Mouse (Mus musculus) thymus, adult 2 months (tissue): Measurements from ENCODE around the gene Acad12. TPM values are rescaled to one million over a fixed set of nuclear protein-coding genes. Genes with fewer than 3 reads are reported as not detected.

Source experiments
- DNase-seq: peaks from one replicate; pipeline ENCODE4 v3.0.0; 2021
- H3K27ac ChIP-seq: fragments of 200-500 bp; 2 replicates; pipeline ENCODE4 v1.5.1; 2012; ENCODE audit warnings: low read length, control low read depth; ENCODE audit not compliant: control insufficient read depth, insufficient read depth
- H3K27me3 ChIP-seq: fragments of 200-500 bp; 2 replicates; pipeline ENCODE4 v1.6.1; 2012; ENCODE audit warnings: mild to moderate bottlenecking, low read length, moderate library complexity, mixed read lengths; ENCODE audit not compliant: control insufficient read depth, insufficient read depth
- H3K36me3 ChIP-seq: fragments of 200-500 bp; 2 replicates; pipeline ENCODE4 v1.6.1; 2012; ENCODE audit warnings: mild to moderate bottlenecking, low read length, moderate library complexity; ENCODE audit not compliant: control insufficient read depth, insufficient read depth
- H3K4me1 ChIP-seq: fragments of 200-500 bp; replicated peaks from 2 replicates; pipeline ENCODE4 v1.6.1; 2012; ENCODE audit warnings: low read length; ENCODE audit not compliant: control insufficient read depth, insufficient read depth
- H3K4me3 ChIP-seq: fragments of 200-500 bp; 2 replicates; pipeline ENCODE4 v1.5.1; 2012; ENCODE audit warnings: mild to moderate bottlenecking, low read length, control low read depth, moderate library complexity; ENCODE audit not compliant: control insufficient read depth, insufficient read depth
- CTCF ChIP-seq: fragments of 200-500 bp; IDR thresholded peaks from 2 replicates; pipeline ENCODE4 v1.5.1; 2012; ENCODE audit warnings: mild to moderate bottlenecking, control low read depth, low read length, moderate library complexity, borderline replicate concordance; ENCODE audit not compliant: control insufficient read depth, poor library complexity, insufficient read depth; ENCODE audit errors: extremely low read depth
- POLR2A ChIP-seq: fragments of 200-500 bp; IDR thresholded peaks from 2 replicates; pipeline ENCODE4 v1.6.1; 2012; ENCODE audit warnings: mild to moderate bottlenecking, low read length, control low read depth, moderate library complexity; ENCODE audit not compliant: control insufficient read depth, poor library complexity, insufficient read depth; ENCODE audit errors: extremely low read depth
- WGBS: fragments of 180-500 bp; shearing (Covaris S2); methylation state at CpG from one replicate; pipeline ENCODE4 v1.1.7; 2018; 5-methylcytosine and 5-hydroxymethylcytosine counted together
- polyA plus RNA-seq: library from polyadenylated mRNA; depleted of rRNA; stranded (reverse); fragments of >200 nt; gene quantifications from 2 replicates; pipeline ENCODE4 v1.2.3, GENCODE M21; 2012; rRNA removed

The Acad12 gene
- polyA plus RNA-seq, 1 experiment = 8.8 TPM

DNA sequence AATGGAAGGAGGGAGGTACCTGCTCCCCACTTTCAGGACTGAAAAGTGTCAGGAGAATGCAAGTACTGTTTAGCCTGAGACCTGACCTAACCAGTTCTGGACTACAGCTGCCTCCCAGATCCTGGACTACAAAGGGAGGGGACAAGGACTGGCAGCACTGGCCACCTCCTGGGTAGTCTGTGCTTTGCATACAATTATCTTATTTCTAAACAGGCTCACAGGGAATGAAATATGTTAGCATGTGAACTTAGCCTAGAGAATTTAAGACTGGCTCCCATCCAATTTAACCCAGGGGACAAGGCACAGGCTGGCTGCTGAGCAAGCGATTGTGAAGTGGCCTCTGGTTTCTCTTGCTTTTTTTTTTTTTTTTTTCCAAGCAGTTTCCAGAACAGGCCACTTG, 48.0 kb downstream of the Acad12 start:
- WGBS = 86% methylated on average over 1 of the region's 1 CpGs
- DNase-seq = no peak
- TF ChIP-seq CTCF (no peak), POLR2A (no peak)
- H3K4me1 ChIP-seq = peaks cover 12% of the 10 kb centered on the region
- no peak overlapping the region for H3K4me3 ChIP-seq
- H3K27me3 ChIP-seq = no peaks in the 10 kb centered on the region
- no peaks in the 10 kb centered on the region for H3K36me3 ChIP-seq
- H3K27ac ChIP-seq = no peak overlapping the region

DNA sequence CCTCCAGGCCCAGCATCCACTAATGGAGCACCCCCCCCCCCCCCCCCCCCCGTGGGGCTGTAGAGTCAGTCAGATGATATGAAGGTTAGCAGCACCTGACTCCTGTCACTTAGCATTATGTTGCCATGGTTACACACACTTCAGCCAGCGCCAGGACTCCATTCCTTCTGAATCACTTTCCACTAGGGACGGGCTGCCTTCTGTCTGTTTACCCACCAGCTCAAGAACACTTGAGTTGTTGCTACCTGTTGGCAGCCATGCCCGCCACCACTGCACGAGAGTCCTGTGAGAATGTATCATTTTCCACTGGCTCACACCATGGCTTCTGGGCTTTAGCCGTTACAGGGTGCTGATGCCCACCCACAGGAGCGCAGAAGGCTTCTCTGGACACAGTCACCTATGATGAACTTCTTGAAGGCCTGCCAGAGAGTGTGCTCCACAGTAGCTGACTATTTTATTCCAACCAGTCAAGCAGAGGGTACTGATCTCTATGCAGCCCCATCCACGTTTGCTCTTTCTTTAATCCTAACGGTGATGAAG, 48.8 kb downstream of the Acad12 start:
- Histone ChIP-seq H3K27me3 (no peaks in the 10 kb centered on the region), H3K36me3 (no peaks in the 10 kb centered on the region), H3K27ac (no peak overlapping the region), H3K4me1 (peaks cover 14% of the 10 kb centered on the region), H3K4me3 (no peak overlapping the region)
- no peak for DNase-seq
- no peak for TF ChIP-seq POLR2A
- TF ChIP-seq CTCF = no peak
- 94% methylated on average over 9 of the region's 9 CpGs for WGBS

DNA sequence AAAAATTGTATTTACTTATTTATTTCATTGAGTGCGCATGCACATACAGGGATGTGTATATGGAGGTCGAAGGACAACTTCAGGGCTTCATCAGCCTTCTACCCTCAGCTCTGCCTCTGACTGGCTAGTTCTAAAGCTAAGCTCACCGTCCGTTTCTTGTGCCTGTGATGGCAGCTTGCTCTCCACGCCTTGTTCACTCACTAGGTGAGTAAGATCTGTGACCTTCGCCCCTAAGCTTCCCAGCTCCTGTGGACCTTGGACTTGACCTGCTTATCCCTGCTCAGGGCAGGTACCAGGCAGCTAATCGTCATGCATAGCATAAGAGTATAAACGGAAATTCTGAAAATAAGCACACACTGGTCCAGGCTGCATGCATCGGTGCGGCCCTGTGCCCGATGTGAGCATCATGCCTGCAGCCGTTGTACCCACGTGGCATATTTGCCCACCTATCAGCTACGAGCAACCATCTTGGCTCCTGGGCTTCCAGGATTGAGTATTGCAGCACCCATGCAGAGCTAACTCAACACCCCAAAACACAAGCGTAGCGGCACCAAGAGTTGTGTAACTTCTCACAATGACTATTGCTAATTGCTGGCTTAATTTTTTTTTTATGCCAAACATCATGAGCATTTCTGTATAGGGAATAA, 52.6 kb downstream of the Acad12 start:
- WGBS = 95% methylated on average over 16 of the region's 16 CpGs
- Histone ChIP-seq H3K4me3 (no peak overlapping the region), H3K36me3 (no peaks in the 10 kb centered on the region), H3K27ac (no peak overlapping the region), H3K4me1 (peaks cover 8% of the 10 kb centered on the region), H3K27me3 (no peaks in the 10 kb centered on the region)
- DNase-seq = no peak
- TF ChIP-seq CTCF = no peak
- TF ChIP-seq POLR2A = no peak

DNA sequence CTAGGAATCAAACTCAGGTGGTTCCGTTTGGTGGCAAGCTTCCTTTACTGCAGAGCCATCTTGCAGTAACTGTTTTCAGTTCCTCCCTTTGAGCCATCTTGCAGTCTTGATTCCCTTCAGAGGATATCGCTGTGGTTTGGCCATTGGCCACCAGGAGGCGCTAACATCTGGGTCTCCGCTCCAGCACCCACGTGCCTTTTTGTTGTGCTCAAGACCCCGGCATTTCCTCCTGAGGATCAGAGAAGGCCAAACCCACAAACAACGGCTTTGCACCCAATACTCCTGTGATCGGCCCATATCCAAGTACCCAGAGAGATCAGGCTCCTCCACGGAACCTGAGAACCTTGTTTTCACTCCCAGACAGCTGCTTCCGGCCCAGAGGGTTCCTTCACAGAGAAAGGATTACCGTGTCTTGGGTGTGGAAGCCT, 54.3 kb downstream of the Acad12 start:
- H3K27me3 ChIP-seq = no peaks in the 10 kb centered on the region
- 4% methylated on average over 11 of the region's 11 CpGs for WGBS
- DNase-seq = peak; percentile 92
- H3K4me1 ChIP-seq = peaks cover 8% of the 10 kb centered on the region
- TF ChIP-seq CTCF (peak; percentile 95), POLR2A (no peak)
- H3K36me3 ChIP-seq = no peaks in the 10 kb centered on the region
- peak overlapping the region; percentile 68; the same call in 1 of the 2 replicates for H3K27ac ChIP-seq
- H3K4me3 ChIP-seq = peak overlapping the region; percentile 44

DNA sequence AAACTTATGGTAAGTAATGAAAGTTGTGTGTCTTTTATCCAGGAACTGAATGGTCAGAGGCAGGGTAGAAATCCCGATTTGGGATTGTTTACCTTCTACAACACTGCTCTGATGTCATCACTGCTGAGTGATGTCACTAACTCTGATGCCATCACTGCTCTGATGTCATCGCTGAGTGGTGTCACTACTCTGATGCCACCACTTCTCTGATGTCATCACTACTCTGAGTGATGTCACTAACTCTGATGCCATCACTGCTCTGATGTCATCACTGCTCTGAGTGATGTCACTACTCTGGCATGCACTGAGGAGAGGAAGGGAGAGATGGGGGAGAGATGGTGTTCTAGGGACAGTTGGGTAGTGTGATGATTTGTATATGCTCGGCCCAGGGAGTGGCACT, 56.3 kb downstream of the Acad12 start:
- no peak for DNase-seq
- Histone ChIP-seq H3K4me3 (no peak overlapping the region), H3K36me3 (no peaks in the 10 kb centered on the region), H3K27me3 (no peaks in the 10 kb centered on the region), H3K4me1 (peaks cover 8% of the 10 kb centered on the region), H3K27ac (no peak overlapping the region)
- TF ChIP-seq POLR2A = no peak
- no peak for TF ChIP-seq CTCF
- WGBS = 92% methylated on average over 3 of the region's 3 CpGs

DNA sequence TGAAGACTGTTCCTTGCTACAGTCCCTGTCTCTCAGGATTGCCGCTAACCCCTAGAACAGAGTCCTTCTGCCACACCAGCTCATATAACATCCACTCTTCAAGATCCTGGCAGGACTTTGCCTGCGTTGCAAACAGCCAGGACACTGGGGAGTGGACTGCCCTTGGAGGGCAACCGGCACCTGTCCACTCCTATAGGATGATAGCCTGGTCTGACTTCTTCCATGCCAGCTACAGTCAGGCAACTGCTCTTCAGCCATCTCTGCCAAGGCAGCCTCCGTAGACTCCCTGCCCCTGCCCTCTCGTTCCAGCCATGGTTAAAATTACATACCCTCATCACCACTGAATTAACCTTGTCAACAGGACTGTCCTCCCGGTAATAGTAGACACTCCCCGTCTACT, 69.5 kb downstream of the Acad12 start:
- Histone ChIP-seq H3K27ac (no peak overlapping the region), H3K4me3 (no peak overlapping the region), H3K4me1 (peaks cover 7% of the 10 kb centered on the region), H3K36me3 (no peaks in the 10 kb centered on the region), H3K27me3 (no peaks in the 10 kb centered on the region)
- WGBS = 91% methylated on average over 7 of the region's 7 CpGs
- no peak for DNase-seq
- TF ChIP-seq CTCF = no peak

DNA sequence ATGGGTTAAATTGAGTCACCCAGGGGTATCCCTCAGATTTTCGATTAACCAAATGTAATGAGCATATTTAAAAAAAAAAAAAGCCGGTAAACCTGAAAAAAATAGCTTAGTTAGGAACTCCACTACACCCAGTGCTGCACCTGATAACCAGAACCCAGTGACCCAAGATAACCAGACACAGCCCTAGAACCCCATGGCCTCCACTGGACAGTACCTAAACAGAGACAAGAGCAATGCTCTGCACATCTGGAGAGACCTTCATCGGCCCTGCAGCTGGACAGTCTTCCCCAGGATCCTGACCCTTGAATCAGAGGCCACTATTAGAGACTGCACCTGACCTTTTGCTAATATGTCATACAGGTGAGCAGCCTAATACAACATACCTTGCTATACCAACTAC, 71.7 kb downstream of the Acad12 start:
- no peak for TF ChIP-seq POLR2A
- TF ChIP-seq CTCF = no peak
- no peaks in the 10 kb centered on the region for H3K27me3 ChIP-seq
- DNase-seq = no peak
- H3K4me1 ChIP-seq = peaks cover 10% of the 10 kb centered on the region
- H3K4me3 ChIP-seq = no peak overlapping the region
- WGBS = 86% methylated on average over 3 of the region's 3 CpGs
- no peaks in the 10 kb centered on the region for H3K36me3 ChIP-seq
- no peak overlapping the region for H3K27ac ChIP-seq

Other genes starting within 250 kb of the Acad12 start
- gene Trafd1, start 233.3 kb downstream of the Acad12 start, polyA plus RNA-seq = 95.3 and 117 TPM in 2 replicates
- 14.4 and 15.3 TPM in 2 replicates for gene Naa25, start 221.0 kb downstream of the Acad12 start, polyA plus RNA-seq
- gene Tmem116, start 167.0 kb downstream of the Acad12 start, polyA plus RNA-seq = 1.8 and 5.0 TPM in 2 replicates
- 45.1 and 52.7 TPM in 2 replicates for gene Erp29, start 166.4 kb downstream of the Acad12 start, polyA plus RNA-seq
- not detected in 2 replicates for gene Adam1b, start 115.5 kb downstream of the Acad12 start, polyA plus RNA-seq
- 4.0 and 6.8 TPM in 2 replicates for gene Adam1a, start 73.5 kb downstream of the Acad12 start, polyA plus RNA-seq
- not detected in 2 replicates for gene Gm42878, start 73.5 kb downstream of the Acad12 start, polyA plus RNA-seq
- gene Mapkapk5, start 73.0 kb downstream of the Acad12 start, polyA plus RNA-seq = 38.7 and 49.3 TPM in 2 replicates
- 203 and 217 TPM in 2 replicates for gene Aldh2, start 25.1 kb downstream of the Acad12 start, polyA plus RNA-seq
- gene Acad10, start 41.6 kb upstream of the Acad12 start, polyA plus RNA-seq = 7.2 and 8.2 TPM in 2 replicates
- gene Brap, start 41.6 kb upstream of the Acad12 start, polyA plus RNA-seq = 38.7 and 46.9 TPM in 2 replicates
- 205 and 216 TPM in 2 replicates for gene Atxn2, start 92.4 kb upstream of the Acad12 start, polyA plus RNA-seq
- gene Sh2b3, start 218.7 kb upstream of the Acad12 start, polyA plus RNA-seq = 48.3 and 80.5 TPM in 2 replicates
- 23.3 and 25.3 TPM in 2 replicates for gene Pheta1, start 230.0 kb upstream of the Acad12 start, polyA plus RNA-seq